Mouse (Mus musculus) spleen, postnatal 36 days (tissue): ENCODE measurements around the gene Adam15.

ENCODE experiments used
- DNase-seq, 2 experiments: peaks; one replicate each; pipeline ENCODE4 v3.0.0; 2022; ENCODE audit warnings: low spot score in 2 of 2, mixed read lengths in 1 of 2

The Adam15 gene

GRCm38 (mm10) chr3:89354816-89355511, 5.2 kb upstream of the Adam15 start:
- DNase-seq: peak; percentile 58 to 61

DNA sequence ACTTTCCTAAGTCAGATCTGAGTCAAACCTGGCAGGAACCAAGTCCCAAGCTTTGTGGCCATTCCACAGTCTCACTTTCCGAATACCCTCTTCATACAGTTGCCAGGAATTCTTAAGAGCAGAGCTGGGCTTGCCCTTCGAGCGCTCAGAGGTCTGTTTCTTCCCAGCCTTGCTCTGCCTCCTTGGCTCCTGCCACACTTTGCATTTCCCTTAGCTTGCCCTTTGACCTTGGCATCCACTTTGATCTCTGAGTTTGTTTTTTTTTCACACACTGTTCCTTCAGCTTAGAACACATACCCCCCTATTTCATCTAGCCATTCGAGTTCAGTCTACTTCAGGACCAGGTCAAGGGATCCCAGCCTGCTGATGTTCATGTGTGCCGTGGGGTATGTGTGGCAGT, 1.5 kb upstream of the Adam15 start:
- no peak for DNase-seq

GRCm38 (mm10) chr3:89348911-89349868, 606 bp downstream of the Adam15 start:
- DNase-seq: no peak

DNA sequence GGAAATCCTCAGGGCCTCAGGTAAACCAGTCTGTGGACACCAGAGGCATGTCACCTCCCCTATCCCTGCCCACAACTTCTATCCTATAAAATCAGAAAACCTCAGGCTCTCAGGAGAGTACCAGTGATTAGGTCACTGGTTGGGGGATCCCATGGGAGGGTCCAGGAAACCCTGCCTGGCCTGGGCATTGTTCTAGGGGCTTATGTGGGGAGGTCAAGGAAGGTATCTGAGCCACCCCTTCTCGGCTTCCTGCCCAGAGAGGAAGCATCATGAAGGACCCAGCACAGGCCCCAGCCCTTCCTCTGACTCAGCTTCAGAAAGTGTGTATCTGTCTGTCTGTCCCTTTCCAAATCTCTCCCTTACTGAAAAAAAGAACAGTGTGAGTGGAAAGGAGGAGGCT, 1.9 kb downstream of the Adam15 start:
- DNase-seq: no peak

- DNase-seq: no peak
These were observed 2.8 kb downstream of the Adam15 start for GRCm38 (mm10) chr3:89346815-89347540.

DNA sequence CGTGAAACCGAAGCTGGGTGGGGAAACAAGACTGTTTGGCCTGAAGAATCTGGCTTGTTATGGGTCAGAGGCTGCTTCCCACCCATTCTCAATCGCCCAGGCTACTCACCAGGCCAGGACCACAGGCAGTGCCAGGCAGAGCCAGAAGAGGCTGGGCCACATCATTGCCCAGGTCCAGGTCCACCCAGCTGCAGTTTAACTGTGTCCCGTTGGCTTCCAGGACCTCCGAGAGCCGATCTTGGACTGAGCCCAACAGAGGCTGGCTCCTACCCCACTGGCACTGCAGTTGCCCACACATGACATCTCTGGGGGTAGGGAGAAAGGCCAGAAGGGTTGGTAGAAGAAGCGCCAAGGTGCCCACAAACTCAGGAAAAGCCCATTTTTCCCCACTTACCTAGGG, 6.5 kb downstream of the Adam15 start:
- DNase-seq: no peak

GRCm38 (mm10) chr3:89341794-89342193, 8.0 kb downstream of the Adam15 start:
- no peak for DNase-seq

DNA sequence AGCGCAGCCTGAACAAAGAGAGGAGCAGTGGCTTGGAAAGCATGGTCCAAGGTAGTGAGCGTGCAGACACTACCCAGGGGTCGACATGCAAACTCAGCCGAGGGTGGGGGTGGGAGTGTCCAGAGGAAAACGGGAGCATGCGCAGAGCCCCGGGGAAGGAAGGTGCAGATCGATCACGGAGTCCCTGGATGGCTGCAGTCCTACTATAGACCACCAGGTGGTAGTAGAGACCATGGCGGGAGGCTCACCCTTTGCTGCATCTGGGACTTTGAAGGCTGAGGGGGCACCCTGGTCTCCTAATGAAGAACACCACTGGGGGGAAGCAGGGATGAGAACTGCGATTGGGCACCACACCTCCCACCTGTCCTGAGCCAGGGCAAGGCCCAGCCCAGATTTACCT, 9.3 kb downstream of the Adam15 start:
- DNase-seq: peak; percentile 55 to 59

DNA sequence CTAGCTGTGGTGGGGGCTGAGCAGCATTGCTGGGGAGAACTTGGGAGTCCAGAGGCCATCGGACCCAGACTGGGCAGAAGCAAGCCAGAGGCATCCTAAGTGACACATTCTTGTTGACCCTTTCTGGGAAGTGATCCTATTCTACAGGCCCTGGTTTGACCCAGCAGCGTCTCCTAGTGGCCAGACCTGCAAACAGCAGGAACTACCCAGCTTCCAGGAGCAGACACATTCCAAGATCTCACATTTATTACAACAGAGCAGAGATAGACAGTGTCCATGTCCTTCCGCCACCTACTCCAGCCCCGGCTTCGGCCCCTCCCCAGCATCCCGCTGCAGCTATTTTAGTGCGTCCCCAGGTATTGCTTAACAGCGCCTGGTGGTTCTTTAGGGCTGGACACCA, 10.4 kb downstream of the Adam15 start:
- peak; percentile 34 to 42 for DNase-seq

DNA sequence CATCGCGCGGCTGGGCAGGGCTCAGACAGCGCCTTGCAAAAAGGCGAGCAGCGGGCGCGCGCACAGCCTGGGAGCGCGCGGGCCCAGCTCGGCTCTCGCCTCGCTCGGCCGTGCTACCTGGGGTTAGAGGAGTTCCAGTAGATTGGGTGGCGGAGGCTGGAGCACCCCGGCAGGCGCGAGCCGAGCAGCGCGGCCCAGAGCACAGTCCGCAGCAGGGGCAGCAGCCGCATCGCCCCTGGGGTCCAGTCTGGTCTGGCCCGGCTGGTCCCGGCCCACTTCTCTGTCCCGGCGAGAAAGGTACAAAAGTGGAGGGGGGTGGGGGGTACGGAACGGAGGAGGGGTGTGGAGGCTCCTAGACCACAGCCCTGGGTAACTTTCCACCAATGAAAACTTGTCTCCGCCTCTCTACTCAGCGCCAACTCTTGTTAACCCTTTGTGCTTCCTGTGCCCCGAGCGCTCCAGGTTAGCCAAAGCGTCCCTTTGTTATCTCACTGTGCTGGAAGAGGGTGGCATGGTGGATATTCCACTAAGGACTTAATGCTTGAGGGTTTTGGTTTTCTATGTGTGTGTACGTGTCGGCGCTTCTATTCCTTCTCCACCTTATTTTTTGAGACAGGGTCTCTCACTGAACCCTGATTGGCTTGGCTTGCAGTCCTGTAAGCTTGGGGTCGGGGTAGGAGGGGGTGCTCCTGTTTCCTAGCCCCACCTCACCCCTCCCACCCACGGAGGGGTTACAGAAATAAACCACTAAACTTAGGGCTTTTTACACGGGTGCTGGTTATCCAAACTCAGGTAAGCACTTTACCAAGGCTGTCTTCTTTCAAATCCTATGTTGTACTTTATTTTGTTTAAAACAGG, 11.8 kb downstream of the Adam15 start, which contains the start of gene Efna4:
TSS of gene Efna4 (minus strand) at position 308 of the 858 bp plus-strand sequence.
- peak; percentile 31 to 34 for DNase-seq

DNA sequence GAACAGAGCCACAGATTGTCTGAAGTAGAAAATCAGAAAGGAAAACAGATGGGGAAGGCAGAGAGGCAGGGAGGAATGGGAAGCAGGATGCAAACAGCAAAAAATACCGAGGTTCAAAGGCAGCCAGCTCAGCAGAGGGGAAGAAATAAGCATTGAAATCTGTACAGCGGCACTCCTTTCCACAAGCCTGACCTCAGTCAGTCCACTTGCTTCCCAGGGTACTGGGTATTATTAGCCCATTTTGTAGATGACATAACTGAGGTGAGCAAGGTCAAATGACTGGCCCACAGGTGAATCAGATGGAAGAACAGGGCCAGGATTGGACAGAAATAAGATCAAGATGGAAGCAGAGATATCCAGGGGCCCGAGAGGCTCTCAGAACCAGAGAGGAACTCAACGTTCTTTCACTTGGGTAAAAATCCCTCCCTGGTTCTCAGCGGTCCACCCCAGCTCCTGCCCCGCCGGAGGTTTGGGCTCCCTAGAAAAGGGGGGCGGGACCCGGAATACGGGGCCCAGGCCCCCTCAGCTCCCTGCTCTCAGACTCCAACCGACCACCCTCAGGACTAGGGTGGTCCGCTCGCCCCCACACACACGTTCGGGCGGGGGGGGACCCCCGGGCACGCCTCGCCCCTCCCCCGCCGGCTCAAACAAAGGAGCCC, 12.6 kb downstream of the Adam15 start:
- DNase-seq: no peak

- no peak for DNase-seq
These were observed 13.3 kb downstream of the Adam15 start for GRCm38 (mm10) chr3:89336529-89336928.

- no peak for DNase-seq
These were observed 16.7 kb downstream of the Adam15 start for GRCm38 (mm10) chr3:89333053-89333452.

GRCm38 (mm10) chr3:89332476-89332875, 17.3 kb downstream of the Adam15 start:
- no peak for DNase-seq

DNA sequence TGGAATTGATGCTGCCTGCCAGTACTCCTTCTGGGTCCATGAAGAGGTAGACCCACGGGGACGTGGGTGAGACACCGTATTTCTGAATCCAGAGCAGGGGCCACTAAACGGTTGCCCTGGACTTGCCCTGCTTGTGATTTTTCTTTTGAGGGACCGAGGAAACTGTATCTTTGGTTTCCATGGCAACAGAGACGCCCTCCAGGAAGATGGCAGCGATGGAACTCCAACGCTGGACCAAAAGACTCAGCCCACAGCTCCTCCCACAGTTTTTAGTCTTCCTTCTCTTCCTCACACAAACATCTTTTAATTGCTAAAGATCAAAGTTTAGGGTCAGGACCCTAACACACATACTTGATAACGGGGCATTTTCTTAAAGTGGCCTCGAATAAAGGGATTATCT, 17.8 kb downstream of the Adam15 start:
- DNase-seq: no peak

DNA sequence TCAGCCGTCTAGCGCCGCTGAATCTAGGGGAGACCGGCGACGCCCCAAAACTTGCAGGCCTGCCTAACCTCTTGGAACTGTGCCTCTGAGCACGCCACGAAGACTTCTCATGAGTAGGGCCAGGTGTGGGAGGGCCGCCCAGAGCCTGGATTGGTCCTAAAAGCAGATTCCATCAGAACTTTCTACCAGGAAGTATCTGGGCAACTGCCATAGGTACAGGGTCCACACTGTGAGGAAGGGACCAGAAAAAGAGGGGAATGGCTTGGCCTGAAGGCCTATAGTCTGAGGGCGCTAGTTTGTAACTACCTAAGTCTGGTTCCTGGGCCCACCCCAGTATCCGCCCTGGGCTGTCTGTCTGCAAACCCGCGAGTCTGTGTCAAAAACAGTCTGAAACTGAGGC, 18.2 kb downstream of the Adam15 start:
- no peak for DNase-seq

GRCm38 (mm10) chr3:89330948-89331347, 18.8 kb downstream of the Adam15 start:
- DNase-seq: no peak

- no peak for DNase-seq
These were observed 19.4 kb downstream of the Adam15 start for GRCm38 (mm10) chr3:89330346-89330745.

- no peak for DNase-seq
These were observed 21.2 kb downstream of the Adam15 start for GRCm38 (mm10) chr3:89328623-89329022.

GRCm38 (mm10) chr3:89327371-89327870, 22.4 kb downstream of the Adam15 start:
- no peak for DNase-seq
